Mouse (Mus musculus): ENCODE measurements around the gene Prc1. TPM values are rescaled to one million over a fixed set of nuclear protein-coding genes. Genes with fewer than 3 reads are reported as not detected.

Prc1 gene
- polyA plus RNA-seq (2014; fragmentation: Nextera tagmentation; extraction: Ambion mirVana) = 154 and 172 TPM in 2 replicates

DNA sequence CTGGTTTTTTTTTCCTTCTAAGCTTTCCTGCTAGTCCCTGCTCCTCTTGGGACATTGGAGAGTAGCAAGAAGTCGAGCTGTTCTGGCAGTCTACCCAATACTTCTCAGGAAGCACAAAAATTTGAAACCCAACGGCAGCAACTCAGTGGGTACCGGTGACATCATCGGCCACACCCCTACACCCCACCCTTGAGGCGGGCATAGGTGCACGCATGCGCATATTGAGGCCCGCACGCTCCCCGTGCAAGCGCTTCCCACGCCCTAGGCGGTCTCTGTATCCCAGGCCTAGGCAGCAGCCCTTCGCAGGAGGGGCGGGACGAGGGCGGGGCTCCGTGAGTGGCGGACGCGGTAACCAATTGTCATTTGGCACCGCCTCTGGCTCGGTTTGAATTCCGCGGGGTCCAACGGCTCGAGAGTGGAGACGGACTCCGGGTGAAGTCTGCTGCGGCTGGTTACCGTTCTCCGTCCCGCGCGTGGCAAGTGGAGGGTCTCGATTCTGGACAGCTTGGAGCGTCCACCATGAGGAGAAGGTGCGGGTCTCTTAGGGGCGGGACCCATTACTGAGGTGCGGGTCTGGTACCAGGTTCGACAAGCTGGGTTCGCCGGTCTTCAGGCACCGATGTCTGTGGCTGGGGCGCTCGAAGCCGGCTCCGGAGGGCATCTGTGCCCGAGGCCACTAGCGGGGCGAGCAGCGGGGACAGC lies at the start of gene Prc1:
TSS of gene Prc1 (plus strand) at position 389 of the 702 bp plus-strand sequence.
- DNase-seq (ENCODE audit: low spot score) (peak; percentile 99), ATAC-seq (replicated peaks; ENCODE audit: insufficient number of reproducible peaks, low FRiP score, low TSS enrichment, low read depth) (peak; percentile 98)
- Histone ChIP-seq H3K4me1 (ENCODE audit: control insufficient read depth, insufficient read depth, low read length) (no peaks in the 10 kb centered on the region), H3K4me3 (ENCODE audit: low read depth, low read length) (peak within 1 kb of the TSS; percentile 91), H3K4me2 (ENCODE audit: low read depth, low read length) (peak within 1 kb of the TSS; percentile 66), H3K27me3 (ENCODE audit: control insufficient read depth, insufficient read depth, low read length) (no peaks in the 10 kb centered on the region), H3K36me3 (replicated peaks; ENCODE audit: control insufficient read depth, insufficient read depth, low read depth, low read length) (no peaks in the 10 kb centered on the region; the same call in 1 of the 2 replicates), H3K27ac (replicated peaks; ENCODE audit: low read depth, low read length) (peak within 1 kb of the TSS; percentile 78), H3K9me3 (replicated peaks; ENCODE audit: control insufficient read depth, low read length) (no peaks in the 10 kb centered on the region), H3K9ac (replicated peaks; ENCODE audit: low read length) (peak within 1 kb of the TSS; percentile 86)
- under 1% methylated on average over 52 of the region's 52 CpGs for WGBS

DNA sequence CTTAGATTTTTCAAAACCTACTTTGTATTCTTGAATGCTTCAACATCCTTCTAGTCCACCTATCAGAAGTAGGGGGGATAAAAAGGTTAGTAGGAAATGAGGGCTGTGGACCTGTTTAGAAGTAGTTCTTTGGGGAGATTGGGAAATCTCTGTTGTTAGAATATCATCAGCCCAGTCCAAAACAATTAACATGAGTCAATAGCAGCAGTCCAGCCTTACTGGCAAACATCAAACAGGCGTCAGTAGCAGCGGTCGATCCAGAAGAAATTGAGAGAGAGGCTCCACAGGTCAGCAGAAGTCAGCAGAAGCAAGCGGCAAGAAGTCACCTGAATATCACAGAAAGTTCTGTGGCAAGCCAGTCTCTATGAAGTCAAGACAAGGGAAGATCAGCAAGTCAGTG lies 49.4 kb upstream of the Prc1 start:
- no peaks in the 10 kb centered on the region for H3K27me3 ChIP-seq (ENCODE audit: control insufficient read depth, insufficient read depth, low read length)
- 88% methylated on average over 4 of the region's 4 CpGs for WGBS
- no peak overlapping the region for H3K27ac ChIP-seq (replicated peaks; ENCODE audit: low read depth, low read length)
- DNase-seq (ENCODE audit: low spot score) (no peak), ATAC-seq (replicated peaks; ENCODE audit: insufficient number of reproducible peaks, low FRiP score, low TSS enrichment, low read depth) (no peak)
- no peak overlapping the region for H3K4me3 ChIP-seq (ENCODE audit: low read depth, low read length)
- no peaks in the 10 kb centered on the region for H3K4me1 ChIP-seq (ENCODE audit: control insufficient read depth, insufficient read depth, low read length)
- no peaks in the 10 kb centered on the region for H3K9me3 ChIP-seq (replicated peaks; ENCODE audit: control insufficient read depth, low read length)
- H3K36me3 ChIP-seq (replicated peaks; ENCODE audit: control insufficient read depth, insufficient read depth, low read depth, low read length) = no peaks in the 10 kb centered on the region
- H3K4me2 ChIP-seq (ENCODE audit: low read depth, low read length) = no peak overlapping the region
- no peak overlapping the region for H3K9ac ChIP-seq (replicated peaks; ENCODE audit: low read length)

DNA sequence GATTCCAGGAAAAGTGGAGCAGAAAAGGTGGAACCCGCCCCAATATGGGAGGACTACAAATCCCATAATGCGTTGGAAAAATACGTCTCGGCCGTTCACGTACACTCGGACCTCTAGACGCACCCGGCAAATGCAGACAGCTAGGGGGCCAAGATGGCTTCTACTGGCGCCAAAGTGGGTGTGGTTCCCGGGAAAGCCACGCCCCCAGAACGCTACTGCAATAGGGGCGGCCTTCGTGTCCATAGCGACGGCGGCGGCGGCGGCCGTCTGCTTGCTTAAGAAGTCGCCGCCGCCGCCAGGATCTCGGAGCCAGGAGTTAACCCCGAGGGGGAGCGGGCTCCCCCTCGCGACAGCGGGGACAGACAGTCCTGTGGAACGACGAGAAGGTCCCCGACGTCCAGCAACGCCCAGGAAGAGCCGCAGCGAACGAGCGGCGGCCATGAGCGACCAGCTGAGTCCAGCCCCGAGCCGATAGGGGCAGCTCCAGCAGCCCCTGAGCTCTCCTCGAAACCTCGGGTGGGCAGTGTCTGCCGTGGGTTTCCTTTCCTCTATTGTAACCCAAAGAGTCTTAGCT lies 48.0 kb upstream of the Prc1 start, which contains the start of gene Ttll13:
TSS of gene Ttll13 (plus strand) at position 229 of the 574 bp plus-strand sequence.
- Histone ChIP-seq H3K9ac (replicated peaks; ENCODE audit: low read length) (peak within 1 kb of the TSS; percentile 50), H3K4me1 (ENCODE audit: control insufficient read depth, insufficient read depth, low read length) (no peaks in the 10 kb centered on the region), H3K9me3 (replicated peaks; ENCODE audit: control insufficient read depth, low read length) (no peaks in the 10 kb centered on the region), H3K27ac (replicated peaks; ENCODE audit: low read depth, low read length) (no peak within 1 kb of the TSS), H3K36me3 (replicated peaks; ENCODE audit: control insufficient read depth, insufficient read depth, low read depth, low read length) (no peaks in the 10 kb centered on the region), H3K4me2 (ENCODE audit: low read depth, low read length) (peak within 1 kb of the TSS; percentile 32), H3K4me3 (ENCODE audit: low read depth, low read length) (peak within 1 kb of the TSS; percentile 41), H3K27me3 (ENCODE audit: control insufficient read depth, insufficient read depth, low read length) (no peaks in the 10 kb centered on the region)
- ATAC-seq (replicated peaks; ENCODE audit: insufficient number of reproducible peaks, low FRiP score, low TSS enrichment, low read depth) (peak; percentile 92), DNase-seq (ENCODE audit: low spot score) (peak; percentile 99)
- under 1% methylated on average over 48 of the region's 48 CpGs for WGBS

GRCm38 (mm10) chr7:80246859-80247258 lies 47.4 kb upstream of the Prc1 start:
- Histone ChIP-seq H3K4me2 (ENCODE audit: low read depth, low read length) (no peak overlapping the region; the same call in 1 of the 2 replicates), H3K9me3 (replicated peaks; ENCODE audit: control insufficient read depth, low read length) (no peaks in the 10 kb centered on the region), H3K4me1 (ENCODE audit: control insufficient read depth, insufficient read depth, low read length) (no peaks in the 10 kb centered on the region), H3K4me3 (ENCODE audit: low read depth, low read length) (no peak overlapping the region), H3K36me3 (replicated peaks; ENCODE audit: control insufficient read depth, insufficient read depth, low read depth, low read length) (no peaks in the 10 kb centered on the region), H3K27me3 (ENCODE audit: control insufficient read depth, insufficient read depth, low read length) (no peaks in the 10 kb centered on the region), H3K9ac (replicated peaks; ENCODE audit: low read length) (no peak overlapping the region), H3K27ac (replicated peaks; ENCODE audit: low read depth, low read length) (no peak overlapping the region)
- ATAC-seq (replicated peaks; ENCODE audit: insufficient number of reproducible peaks, low FRiP score, low TSS enrichment, low read depth) = no peak
- 62% methylated on average over 7 of the region's 7 CpGs for WGBS
- DNase-seq (ENCODE audit: low spot score) = no peak

DNA sequence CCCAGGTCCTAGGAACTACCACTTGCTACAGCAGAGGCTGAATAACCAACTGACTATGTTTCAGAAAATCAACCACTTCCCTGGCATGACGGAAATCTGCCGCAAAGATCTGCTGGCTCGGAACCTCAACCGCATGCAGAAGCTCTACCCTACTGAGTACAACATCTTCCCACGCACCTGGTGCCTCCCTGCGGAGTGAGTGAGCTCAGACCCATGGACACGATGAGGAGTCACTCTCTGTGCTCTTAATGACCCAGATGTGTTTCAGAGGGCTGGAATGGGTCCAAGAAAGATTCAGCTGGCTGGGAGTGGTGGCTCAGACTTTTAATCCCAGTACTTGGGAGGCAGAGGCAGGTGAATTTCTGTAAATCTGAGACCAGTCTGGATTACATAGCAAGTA lies 41.8 kb upstream of the Prc1 start:
- no peak overlapping the region for H3K9ac ChIP-seq (replicated peaks; ENCODE audit: low read length)
- DNase-seq (ENCODE audit: low spot score) = no peak
- no peak overlapping the region for H3K27ac ChIP-seq (replicated peaks; ENCODE audit: low read depth, low read length)
- ATAC-seq (replicated peaks; ENCODE audit: insufficient number of reproducible peaks, low FRiP score, low TSS enrichment, low read depth) = no peak
- no peak overlapping the region for H3K4me3 ChIP-seq (ENCODE audit: low read depth, low read length)
- no peaks in the 10 kb centered on the region for H3K27me3 ChIP-seq (ENCODE audit: control insufficient read depth, insufficient read depth, low read length)
- H3K9me3 ChIP-seq (replicated peaks; ENCODE audit: control insufficient read depth, low read length) = no peaks in the 10 kb centered on the region
- no peaks in the 10 kb centered on the region for H3K4me1 ChIP-seq (ENCODE audit: control insufficient read depth, insufficient read depth, low read length)
- H3K36me3 ChIP-seq (replicated peaks; ENCODE audit: control insufficient read depth, insufficient read depth, low read depth, low read length) = no peaks in the 10 kb centered on the region
- 81% methylated on average over 7 of the region's 7 CpGs for WGBS
- no peak overlapping the region for H3K4me2 ChIP-seq (ENCODE audit: low read depth, low read length)

- Histone ChIP-seq H3K27ac (replicated peaks; ENCODE audit: low read depth, low read length) (no peak overlapping the region), H3K9ac (replicated peaks; ENCODE audit: low read length) (no peak overlapping the region), H3K9me3 (replicated peaks; ENCODE audit: control insufficient read depth, low read length) (no peaks in the 10 kb centered on the region), H3K4me2 (ENCODE audit: low read depth, low read length) (no peak overlapping the region), H3K4me3 (ENCODE audit: low read depth, low read length) (no peak overlapping the region), H3K27me3 (ENCODE audit: control insufficient read depth, insufficient read depth, low read length) (no peaks in the 10 kb centered on the region), H3K4me1 (ENCODE audit: control insufficient read depth, insufficient read depth, low read length) (no peaks in the 10 kb centered on the region), H3K36me3 (replicated peaks; ENCODE audit: control insufficient read depth, insufficient read depth, low read depth, low read length) (no peaks in the 10 kb centered on the region)
- ATAC-seq (replicated peaks; ENCODE audit: insufficient number of reproducible peaks, low FRiP score, low TSS enrichment, low read depth) (no peak), DNase-seq (ENCODE audit: low spot score) (no peak)
- 86% methylated on average over 11 of the region's 11 CpGs for WGBS
These were observed 41.4 kb upstream of the Prc1 start for GRCm38 (mm10) chr7:80252886-80253285.

- no peaks in the 10 kb centered on the region for H3K4me1 ChIP-seq (ENCODE audit: control insufficient read depth, insufficient read depth, low read length)
- no peak overlapping the region for H3K27ac ChIP-seq (replicated peaks; ENCODE audit: low read depth, low read length)
- H3K9me3 ChIP-seq (replicated peaks; ENCODE audit: control insufficient read depth, low read length) = no peaks in the 10 kb centered on the region
- WGBS = 68% methylated on average over 2 of the region's 2 CpGs
- H3K27me3 ChIP-seq (ENCODE audit: control insufficient read depth, insufficient read depth, low read length) = no peaks in the 10 kb centered on the region
- ATAC-seq (replicated peaks; ENCODE audit: insufficient number of reproducible peaks, low FRiP score, low TSS enrichment, low read depth) (no peak), DNase-seq (ENCODE audit: low spot score) (no peak)
- no peak overlapping the region for H3K9ac ChIP-seq (replicated peaks; ENCODE audit: low read length)
- no peak overlapping the region for H3K4me3 ChIP-seq (ENCODE audit: low read depth, low read length)
- no peak overlapping the region for H3K4me2 ChIP-seq (ENCODE audit: low read depth, low read length)
- H3K36me3 ChIP-seq (replicated peaks; ENCODE audit: control insufficient read depth, insufficient read depth, low read depth, low read length) = no peaks in the 10 kb centered on the region
These were observed 38.3 kb upstream of the Prc1 start for GRCm38 (mm10) chr7:80255981-80256380.

GRCm38 (mm10) chr7:80257706-80258105 lies 36.5 kb upstream of the Prc1 start:
- DNase-seq (ENCODE audit: low spot score) = no peak
- no peak for ATAC-seq (replicated peaks; ENCODE audit: insufficient number of reproducible peaks, low FRiP score, low TSS enrichment, low read depth)
- Histone ChIP-seq H3K36me3 (replicated peaks; ENCODE audit: control insufficient read depth, insufficient read depth, low read depth, low read length) (no peaks in the 10 kb centered on the region), H3K4me2 (ENCODE audit: low read depth, low read length) (no peak overlapping the region), H3K9me3 (replicated peaks; ENCODE audit: control insufficient read depth, low read length) (no peaks in the 10 kb centered on the region), H3K9ac (replicated peaks; ENCODE audit: low read length) (no peak overlapping the region), H3K4me1 (ENCODE audit: control insufficient read depth, insufficient read depth, low read length) (no peaks in the 10 kb centered on the region), H3K27ac (replicated peaks; ENCODE audit: low read depth, low read length) (no peak overlapping the region), H3K27me3 (ENCODE audit: control insufficient read depth, insufficient read depth, low read length) (no peaks in the 10 kb centered on the region), H3K4me3 (ENCODE audit: low read depth, low read length) (no peak overlapping the region)
- WGBS = 63% methylated on average over 2 of the region's 2 CpGs

Measured in embryonic facial prominence, embryonic 11.5 days (tissue).